Mouse (Mus musculus): ENCODE data around the gene Fam13c. TPM values are rescaled to one million over a fixed set of nuclear protein-coding genes. Genes with fewer than 3 reads are reported as not detected.

The Fam13c gene
- polyA plus RNA-seq, 1 experiment = not detected

GRCm38 (mm10) chr10:70458574-70459263, 18.4 kb downstream of the Fam13c start:
- no peaks in the 10 kb centered on the region for H3K4me1 ChIP-seq (ENCODE audit: control insufficient read depth, insufficient read depth, low read length)
- H3K4me3 ChIP-seq (ENCODE audit: insufficient read depth, low read length) = no peak overlapping the region
- no peak overlapping the region for H3K27ac ChIP-seq (ENCODE audit: insufficient read depth, low read depth, low read length)
- TF ChIP-seq CTCF (IDR thresholded peaks at IDR 0.05; ENCODE audit: low read depth, low read length) = no peak
- TF ChIP-seq POLR2A (IDR thresholded peaks at IDR 0.05; ENCODE audit: borderline replicate concordance, low read depth, low read length) = no peak

DNA sequence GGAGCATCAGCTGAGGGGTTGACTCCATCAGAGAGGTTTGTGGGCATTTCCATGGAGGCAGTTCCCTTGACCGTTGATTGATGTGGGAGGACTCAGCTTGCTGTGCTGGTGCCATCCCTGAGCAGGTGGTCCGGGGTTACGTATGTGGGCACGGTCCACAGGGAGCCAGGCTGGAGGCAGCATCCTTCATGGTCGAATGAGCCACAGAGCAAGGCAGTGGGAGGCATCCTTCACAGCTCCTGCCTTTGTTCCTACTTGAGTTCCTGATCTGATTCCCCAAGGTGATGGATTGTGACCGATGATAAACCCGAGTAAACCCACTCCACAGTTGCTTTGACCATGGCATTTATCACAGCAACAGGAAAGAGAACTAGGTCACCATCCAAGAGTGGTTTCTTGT, 25.4 kb downstream of the Fam13c start:
- no peaks in the 10 kb centered on the region for H3K4me1 ChIP-seq (ENCODE audit: control insufficient read depth, insufficient read depth, low read length)
- TF ChIP-seq POLR2A (IDR thresholded peaks at IDR 0.05; ENCODE audit: borderline replicate concordance, low read depth, low read length) (no peak), CTCF (IDR thresholded peaks at IDR 0.05; ENCODE audit: low read depth, low read length) (no peak)
- no peak overlapping the region for H3K4me3 ChIP-seq (ENCODE audit: insufficient read depth, low read length)
- no peak overlapping the region for H3K27ac ChIP-seq (ENCODE audit: insufficient read depth, low read depth, low read length)

- Histone ChIP-seq H3K27ac (ENCODE audit: insufficient read depth, low read depth, low read length) (no peak overlapping the region), H3K4me3 (ENCODE audit: insufficient read depth, low read length) (no peak overlapping the region), H3K4me1 (ENCODE audit: control insufficient read depth, insufficient read depth, low read length) (no peaks in the 10 kb centered on the region)
- TF ChIP-seq POLR2A (IDR thresholded peaks at IDR 0.05; ENCODE audit: borderline replicate concordance, low read depth, low read length) (no peak), CTCF (IDR thresholded peaks at IDR 0.05; ENCODE audit: low read depth, low read length) (no peak)
Measured at GRCm38 (mm10) chr10:70470836-70471235, 30.6 kb downstream of the Fam13c start.

DNA sequence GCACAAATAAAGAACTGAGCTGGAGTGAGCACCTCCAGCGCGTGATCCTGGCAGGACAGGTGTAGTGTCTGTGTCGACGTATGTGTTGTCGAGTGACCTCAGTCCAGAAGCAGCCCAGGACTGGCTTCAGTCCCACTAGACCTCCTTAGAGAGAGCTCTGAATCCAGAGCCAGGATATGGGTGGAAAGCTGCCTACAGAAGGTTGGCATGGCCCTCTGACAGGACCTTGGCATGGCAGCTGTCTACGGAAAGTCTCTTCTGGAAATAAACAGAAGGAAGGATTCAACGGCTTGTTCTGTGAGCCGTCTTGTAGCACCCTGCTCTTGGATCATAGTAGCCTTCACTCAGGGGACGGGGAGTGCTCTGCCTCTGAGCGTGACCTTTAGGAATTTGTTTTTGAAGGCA, 37.5 kb downstream of the Fam13c start:
- no peaks in the 10 kb centered on the region for H3K4me1 ChIP-seq (ENCODE audit: control insufficient read depth, insufficient read depth, low read length)
- TF ChIP-seq CTCF (IDR thresholded peaks at IDR 0.05; ENCODE audit: low read depth, low read length) (no peak), POLR2A (IDR thresholded peaks at IDR 0.05; ENCODE audit: borderline replicate concordance, low read depth, low read length) (no peak)
- no peak overlapping the region for H3K4me3 ChIP-seq (ENCODE audit: insufficient read depth, low read length)
- H3K27ac ChIP-seq (ENCODE audit: insufficient read depth, low read depth, low read length) = no peak overlapping the region

DNA sequence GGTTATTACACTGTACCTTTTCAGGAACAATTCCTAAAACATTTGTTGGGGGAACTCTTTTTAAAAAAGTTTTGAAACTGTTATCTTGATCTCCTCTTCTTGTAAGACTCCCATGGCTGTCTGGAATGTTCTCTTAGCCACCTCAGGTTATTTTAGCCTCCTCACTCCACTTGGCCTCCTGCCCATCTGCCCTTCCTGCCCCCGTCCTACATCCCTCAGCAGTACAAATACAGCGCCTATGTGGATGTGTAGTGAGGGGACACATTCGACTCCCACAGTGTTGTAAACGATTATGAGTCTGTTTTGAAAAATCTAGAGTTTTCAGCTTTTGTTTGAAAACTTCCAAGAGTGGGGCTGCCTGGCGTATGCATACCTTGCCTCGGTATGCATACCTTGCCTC, 43.5 kb downstream of the Fam13c start:
- H3K4me3 ChIP-seq (ENCODE audit: insufficient read depth, low read length) = no peak overlapping the region
- no peaks in the 10 kb centered on the region for H3K4me1 ChIP-seq (ENCODE audit: control insufficient read depth, insufficient read depth, low read length)
- no peak for TF ChIP-seq CTCF (IDR thresholded peaks at IDR 0.05; ENCODE audit: low read depth, low read length)
- H3K27ac ChIP-seq (ENCODE audit: insufficient read depth, low read depth, low read length) = no peak overlapping the region

- no peaks in the 10 kb centered on the region for H3K4me1 ChIP-seq (ENCODE audit: control insufficient read depth, insufficient read depth, low read length)
- no peak overlapping the region for H3K4me3 ChIP-seq (ENCODE audit: insufficient read depth, low read length)
- no peak overlapping the region for H3K27ac ChIP-seq (ENCODE audit: insufficient read depth, low read depth, low read length)
- TF ChIP-seq CTCF (IDR thresholded peaks at IDR 0.05; ENCODE audit: low read depth, low read length) (no peak), POLR2A (IDR thresholded peaks at IDR 0.05; ENCODE audit: borderline replicate concordance, low read depth, low read length) (no peak)
Measured at GRCm38 (mm10) chr10:70484568-70485286, 44.4 kb downstream of the Fam13c start.

DNA sequence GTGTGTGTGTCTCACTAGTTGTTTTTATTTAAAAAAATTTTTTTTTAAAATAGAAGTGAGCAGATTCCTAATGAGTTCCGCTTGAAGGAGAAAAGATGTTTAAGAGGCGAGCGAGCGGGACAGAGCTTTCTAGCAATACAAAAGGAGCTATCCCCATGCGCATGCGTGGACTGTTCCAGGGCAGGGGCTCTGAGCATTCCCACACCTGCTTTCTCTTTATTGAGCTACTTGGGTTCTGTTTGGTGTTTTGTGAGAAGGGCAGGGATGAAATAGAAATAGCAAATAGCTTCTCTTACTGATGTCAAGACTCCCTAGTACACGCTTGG, 45.0 kb downstream of the Fam13c start:
- TF ChIP-seq CTCF (IDR thresholded peaks at IDR 0.05; ENCODE audit: low read depth, low read length) = no peak
- TF ChIP-seq POLR2A (IDR thresholded peaks at IDR 0.05; ENCODE audit: borderline replicate concordance, low read depth, low read length) = no peak
- Histone ChIP-seq H3K27ac (ENCODE audit: insufficient read depth, low read depth, low read length) (no peak overlapping the region), H3K4me3 (ENCODE audit: insufficient read depth, low read length) (no peak overlapping the region), H3K4me1 (ENCODE audit: control insufficient read depth, insufficient read depth, low read length) (no peaks in the 10 kb centered on the region)

GRCm38 (mm10) chr10:70486651-70487050, 46.4 kb downstream of the Fam13c start:
- H3K4me3 ChIP-seq (ENCODE audit: insufficient read depth, low read length) = no peak overlapping the region
- TF ChIP-seq POLR2A (IDR thresholded peaks at IDR 0.05; ENCODE audit: borderline replicate concordance, low read depth, low read length) (no peak), CTCF (IDR thresholded peaks at IDR 0.05; ENCODE audit: low read depth, low read length) (no peak)
- no peak overlapping the region for H3K27ac ChIP-seq (ENCODE audit: insufficient read depth, low read depth, low read length)
- no peaks in the 10 kb centered on the region for H3K4me1 ChIP-seq (ENCODE audit: control insufficient read depth, insufficient read depth, low read length)

- H3K4me3 ChIP-seq (ENCODE audit: insufficient read depth, low read length) = no peak overlapping the region
- H3K27ac ChIP-seq (ENCODE audit: insufficient read depth, low read depth, low read length) = no peak overlapping the region
- TF ChIP-seq CTCF (IDR thresholded peaks at IDR 0.05; ENCODE audit: low read depth, low read length) (no peak), POLR2A (IDR thresholded peaks at IDR 0.05; ENCODE audit: borderline replicate concordance, low read depth, low read length) (no peak)
- no peaks in the 10 kb centered on the region for H3K4me1 ChIP-seq (ENCODE audit: control insufficient read depth, insufficient read depth, low read length)
Measured at GRCm38 (mm10) chr10:70493891-70494290, 53.6 kb downstream of the Fam13c start.

GRCm38 (mm10) chr10:70494441-70494840, 54.2 kb downstream of the Fam13c start:
- H3K27ac ChIP-seq (ENCODE audit: insufficient read depth, low read depth, low read length) = no peak overlapping the region
- H3K4me1 ChIP-seq (ENCODE audit: control insufficient read depth, insufficient read depth, low read length) = no peaks in the 10 kb centered on the region
- no peak overlapping the region for H3K4me3 ChIP-seq (ENCODE audit: insufficient read depth, low read length)
- TF ChIP-seq CTCF (IDR thresholded peaks at IDR 0.05; ENCODE audit: low read depth, low read length) (no peak), POLR2A (IDR thresholded peaks at IDR 0.05; ENCODE audit: borderline replicate concordance, low read depth, low read length) (no peak)
